Mouse (Mus musculus): ENCODE measurements around the gene Mcu.

DNA sequence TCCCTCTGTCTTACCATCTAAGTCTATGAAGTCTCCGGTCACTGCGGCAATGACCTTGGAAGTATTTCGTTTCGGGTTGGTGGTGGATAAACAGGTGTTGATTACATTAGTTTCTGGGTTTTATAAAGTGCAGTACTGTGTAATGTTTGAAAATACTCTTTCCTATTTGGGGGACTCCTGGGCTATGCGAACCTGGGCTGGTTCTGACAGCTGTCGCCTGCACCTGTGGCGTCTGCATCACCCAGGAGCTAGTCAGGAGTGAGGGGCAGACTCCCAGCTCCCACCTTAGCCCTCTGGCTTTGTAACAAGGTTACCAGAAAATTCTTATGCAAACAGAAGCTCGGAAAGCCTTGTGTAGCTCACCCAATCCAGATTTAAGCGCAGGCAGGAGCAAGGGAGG lies 114.7 kb downstream of the Mcu start:
- TF ChIP-seq POLR2A (IDR thresholded peaks at IDR 0.05; ENCODE audit: borderline replicate concordance, insufficient read depth, low read length) (no peak), CTCF (IDR thresholded peaks at IDR 0.05; ENCODE audit: borderline replicate concordance, insufficient read depth, low read depth, low read length) (no peak)
